Mouse (Mus musculus) embryonic fibroblast, embryonic 13.5 days (primary cell): ENCODE measurements around the gene Cep55.

Source experiments
- CTCF ChIP-seq: IDR thresholded peaks from 2 replicates; pipeline ENCODE4 v1.5.1; 2011; ENCODE audit warnings: mild to moderate bottlenecking, control low read depth, low read length, moderate library complexity, borderline replicate concordance; ENCODE audit not compliant: insufficient read depth
- POLR2A ChIP-seq: IDR thresholded peaks from 2 replicates; pipeline ENCODE4 v1.6.1; 2011; ENCODE audit warnings: low read depth, mild to moderate bottlenecking, control low read depth, low read length, moderate library complexity

- TF ChIP-seq CTCF (no peak), POLR2A (no peak)
Measured at GRCm38 (mm10) chr19:38029292-38029691, 25.5 kb upstream of the Cep55 start.
